ENCODE assay signal across 8 mouse cellular contexts in the genomic region with DNA sequence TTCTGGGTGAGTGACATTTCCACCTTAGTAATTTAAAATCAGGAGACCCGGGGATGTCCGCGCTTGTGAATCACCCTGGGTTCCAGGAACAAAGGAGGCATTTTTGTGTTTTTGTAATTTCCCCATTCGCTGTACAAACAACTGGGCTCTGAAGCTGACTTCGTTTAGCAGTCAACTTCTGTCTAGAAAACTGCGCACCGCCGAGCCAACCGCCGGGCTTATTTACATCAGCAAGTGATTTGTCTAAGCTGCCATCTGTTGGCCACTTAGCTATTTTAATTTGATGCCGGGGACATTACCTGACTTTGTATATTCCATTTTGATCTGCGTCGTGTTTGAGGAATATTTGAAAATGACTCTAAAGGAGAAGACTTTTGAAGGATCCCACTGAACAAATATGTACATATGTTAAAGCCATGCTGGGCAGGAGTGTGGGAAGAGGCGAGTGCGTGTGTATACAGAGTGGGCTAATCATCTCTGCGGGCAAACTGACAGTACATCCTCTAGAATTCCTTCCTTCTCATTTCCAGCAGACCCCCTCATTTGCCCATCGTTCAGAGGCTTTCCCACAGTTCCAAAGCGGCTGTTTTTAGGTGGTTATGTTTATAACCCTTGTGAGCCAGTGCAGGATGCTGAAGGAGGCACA.
DNase-seq lines count a peak whose midpoint lies in the region; ATAC-seq and TF ChIP-seq lines count a peak whose summit lies in the region.

No protein-coding gene starts in this region.

- H3K4me2 ChIP-seq in heart, embryonic 11.5 days = peak overlapping the region; percentile 14; the same call in 1 of the 2 replicates
- H3K4me2 ChIP-seq in forebrain, postnatal 0 days (ENCODE audit: low read depth) = peak overlapping the region; percentile 34
- H3K4me2 ChIP-seq in midbrain, embryonic 16.5 days (ENCODE audit: low read length) = peak overlapping the region; percentile 37

- no peak for DNase-seq in heart, adult 9 months (ENCODE audit: low spot score in 2 of 2)
- DNase-seq in cerebellum, adult 9-10 months = peak; percentile 43
- peak; percentile 61 for DNase-seq in forebrain, postnatal 0 days
- DNase-seq in liver = no peak
- DNase-seq in lung, postnatal 25 days (ENCODE audit: low spot score) = no peak
- no peak for DNase-seq in gastrocnemius, adult 8-10 months (ENCODE audit: low spot score in 2 of 2)

- TF ChIP-seq CTCF in forebrain, postnatal 0 days (IDR thresholded peaks at IDR 0.05; ENCODE audit: low read depth) = no peak

- WGBS in heart, embryonic 11.5 days (ENCODE audit: insufficient replicate concordance) = 46% methylated on average over 18 of the region's 18 CpGs
- 19% methylated on average over 18 of the region's 18 CpGs for WGBS in forebrain, postnatal 0 days
- WGBS in midbrain, embryonic 16.5 days = 15% methylated on average over 18 of the region's 18 CpGs

- H3K27ac ChIP-seq in heart, embryonic 11.5 days (ENCODE audit: low read depth, low read length) = no peak overlapping the region
- no peak overlapping the region for H3K27ac ChIP-seq in forebrain, postnatal 0 days (ENCODE audit: low read depth, low read length)
- peak overlapping the region; percentile 39 for H3K27ac ChIP-seq in midbrain, embryonic 16.5 days (ENCODE audit: low read length)

- H3K27me3 ChIP-seq in heart, embryonic 11.5 days (ENCODE audit: control insufficient read depth, insufficient read depth, low read length) = peaks cover 8% of the 10 kb centered on the region
- peaks cover 36% of the 10 kb centered on the region for H3K27me3 ChIP-seq in forebrain, postnatal 0 days (ENCODE audit: insufficient read depth, low read length)
- H3K27me3 ChIP-seq in midbrain, embryonic 16.5 days (ENCODE audit: control insufficient read depth, insufficient read depth, low read depth, low read length) = no peaks in the 10 kb centered on the region

- ATAC-seq in heart, embryonic 11.5 days (replicated peaks; ENCODE audit: insufficient number of reproducible peaks, low FRiP score, low TSS enrichment) = no peak
- no peak for ATAC-seq in forebrain, postnatal 0 days
- ATAC-seq in midbrain, embryonic 16.5 days = no peak

- H3K36me3 ChIP-seq in heart, embryonic 11.5 days (ENCODE audit: control insufficient read depth, insufficient read depth, low read length) = no peaks in the 10 kb centered on the region
- H3K36me3 ChIP-seq in forebrain, postnatal 0 days (ENCODE audit: insufficient read depth) = no peaks in the 10 kb centered on the region
- no peaks in the 10 kb centered on the region for H3K36me3 ChIP-seq in midbrain, embryonic 16.5 days (ENCODE audit: control insufficient read depth, insufficient read depth, low read length)

- no peaks in the 10 kb centered on the region for H3K4me1 ChIP-seq in heart, embryonic 11.5 days (ENCODE audit: control insufficient read depth, insufficient read depth, low read length)
- H3K4me1 ChIP-seq in forebrain, postnatal 0 days (ENCODE audit: insufficient read depth) = peaks cover 13% of the 10 kb centered on the region; the same call in 1 of the 2 replicates
- peaks cover 27% of the 10 kb centered on the region for H3K4me1 ChIP-seq in midbrain, embryonic 16.5 days (ENCODE audit: control insufficient read depth, insufficient read depth, low read length)

- no peak overlapping the region for H3K4me3 ChIP-seq in heart, embryonic 11.5 days (ENCODE audit: low read depth, low read length)
- H3K4me3 ChIP-seq in forebrain, postnatal 0 days (ENCODE audit: low read depth, low read length) = no peak overlapping the region
- H3K4me3 ChIP-seq in midbrain, embryonic 16.5 days (ENCODE audit: low read depth, low read length) = peak overlapping the region; percentile 13; the same call in 1 of the 2 replicates

- no peak overlapping the region for H3K9ac ChIP-seq in heart, embryonic 11.5 days (ENCODE audit: low read depth, low read length)
- H3K9ac ChIP-seq in forebrain, postnatal 0 days = no peak overlapping the region
- peak overlapping the region; percentile 39 for H3K9ac ChIP-seq in midbrain, embryonic 16.5 days (ENCODE audit: low read depth, low read length)

- no peaks in the 10 kb centered on the region for H3K9me3 ChIP-seq in heart, embryonic 11.5 days (replicated peaks; ENCODE audit: control insufficient read depth, low read length)
- no peaks in the 10 kb centered on the region for H3K9me3 ChIP-seq in forebrain, postnatal 0 days (ENCODE audit: low read length)
- H3K9me3 ChIP-seq in midbrain, embryonic 16.5 days (replicated peaks; ENCODE audit: control insufficient read depth, low read length, poor library complexity, severe bottlenecking) = no peaks in the 10 kb centered on the region

Comparison
In these comparisons a context has a peak if more than half of its experiments do, and no peak if none do; other contexts are left out.
1. DNase-seq: peak in cerebellum, adult 9-10 months (single experiment) and forebrain, postnatal 0 days (single experiment); none in heart, adult 9 months (0 of 2), liver (single experiment), lung, postnatal 25 days (single experiment) and gastrocnemius, adult 8-10 months (0 of 2).
2. Peak in every context shown above with its lines, with median percentiles within 50 percentile points of each other: H3K4me2 ChIP-seq.